Mouse (Mus musculus): ENCODE results near the gene Nln. TPM values are rescaled to one million over a fixed set of nuclear protein-coding genes. Genes with fewer than 3 reads are reported as not detected.

Nln gene
- 42.8 and 49.3 TPM in 2 replicates for polyA plus RNA-seq (2012; rRNA removed)

DNA sequence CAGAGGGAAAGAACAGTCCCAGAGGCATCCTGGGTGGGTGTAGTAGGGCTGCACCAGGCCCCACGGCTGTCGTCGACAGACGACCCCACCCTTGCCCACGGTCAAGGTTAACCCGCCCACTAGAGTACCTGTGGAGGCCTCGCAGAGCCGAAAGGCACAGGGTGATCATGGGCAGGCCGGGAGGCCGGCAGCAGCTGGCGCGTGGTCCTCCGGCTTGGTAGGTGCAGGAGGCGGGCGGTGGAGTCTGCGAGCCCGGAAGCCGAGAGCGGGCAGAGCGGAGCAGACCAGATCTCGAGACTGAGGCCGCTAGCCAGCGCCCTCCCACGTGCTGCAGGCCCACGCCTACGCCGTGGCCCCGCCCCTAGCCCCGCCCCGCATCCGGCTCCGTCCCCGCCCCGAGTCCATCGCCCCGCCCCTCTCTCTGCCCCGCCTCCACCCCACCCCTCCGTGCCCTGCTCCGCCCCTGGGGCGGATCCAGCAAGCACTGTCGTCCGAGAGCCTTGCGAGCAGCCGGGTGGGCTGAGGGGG lies at the start of gene Nln, which contains the start of gene Sgtb:
Nln (minus strand) TSS at position 327 of the 528 bp plus-strand sequence.
Sgtb (plus strand) TSS at position 454 of the 528 bp plus-strand sequence.

Other genes with a start within 250 kb of the Nln start
- 16.3 and 18.1 TPM in 2 replicates for gene Erbin, start 189.1 kb downstream of the Nln start, polyA plus RNA-seq (2012; rRNA removed)
- 23.6 and 24.7 TPM in 2 replicates for gene Sgtb, start 127 bp upstream of the Nln start, polyA plus RNA-seq (2012; rRNA removed)
- gene Trappc13, start 68.9 kb upstream of the Nln start, polyA plus RNA-seq (2012; rRNA removed), result 27.2 and 29.3 TPM in 2 replicates
- gene Trim23, start 69.2 kb upstream of the Nln start, polyA plus RNA-seq (2012; rRNA removed), result 34.0 and 38.3 TPM in 2 replicates
- gene Cenpk, start 119.0 kb upstream of the Nln start, polyA plus RNA-seq (2012; rRNA removed), result 5.6 and 7.0 TPM in 2 replicates
- 6.7 and 7.3 TPM in 2 replicates for gene Ppwd1, start 119.2 kb upstream of the Nln start, polyA plus RNA-seq (2012; rRNA removed)
- 4.6 and 5.0 TPM in 2 replicates for gene Adamts6, start 178.2 kb upstream of the Nln start, polyA plus RNA-seq (2012; rRNA removed)